Mouse (Mus musculus) retina, postnatal 1 day (tissue): ENCODE data around the gene Ttll4.

Source experiments
- DNase-seq: peaks from one replicate; pipeline ENCODE4 v3.0.0-alpha.2; 2012

The Ttll4 gene

DNA sequence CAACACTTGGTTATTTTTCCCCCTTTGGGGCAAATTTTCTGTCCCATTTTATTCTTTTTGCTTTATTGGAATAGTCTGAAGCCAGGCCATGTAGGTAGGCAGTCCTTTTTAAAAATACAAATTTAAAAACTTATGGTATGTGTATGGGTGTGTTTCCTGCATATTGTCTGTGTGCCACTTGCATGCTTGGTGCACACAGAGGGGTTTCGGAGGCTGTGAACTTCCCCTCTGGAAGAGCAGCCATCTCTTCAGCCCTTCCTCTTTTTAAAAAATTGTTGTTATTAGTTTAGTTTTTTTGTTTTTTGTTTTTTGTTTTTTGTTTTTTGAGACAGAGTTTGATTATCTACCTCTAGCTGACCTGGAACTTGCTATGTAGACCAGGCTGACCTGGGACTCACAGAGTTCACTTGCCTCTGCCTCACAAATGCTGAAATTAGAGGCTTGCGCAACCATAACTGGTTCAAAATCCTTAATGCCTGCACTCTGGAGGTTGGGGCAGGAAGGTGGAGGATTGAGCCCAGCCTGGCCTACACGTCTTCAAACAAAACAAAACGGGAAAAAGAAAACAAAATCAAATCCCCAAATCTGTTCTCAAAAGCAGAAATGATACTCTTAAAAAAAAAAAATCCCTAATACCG is 51.0 kb downstream of the Ttll4 start:
- no peak for DNase-seq

DNA sequence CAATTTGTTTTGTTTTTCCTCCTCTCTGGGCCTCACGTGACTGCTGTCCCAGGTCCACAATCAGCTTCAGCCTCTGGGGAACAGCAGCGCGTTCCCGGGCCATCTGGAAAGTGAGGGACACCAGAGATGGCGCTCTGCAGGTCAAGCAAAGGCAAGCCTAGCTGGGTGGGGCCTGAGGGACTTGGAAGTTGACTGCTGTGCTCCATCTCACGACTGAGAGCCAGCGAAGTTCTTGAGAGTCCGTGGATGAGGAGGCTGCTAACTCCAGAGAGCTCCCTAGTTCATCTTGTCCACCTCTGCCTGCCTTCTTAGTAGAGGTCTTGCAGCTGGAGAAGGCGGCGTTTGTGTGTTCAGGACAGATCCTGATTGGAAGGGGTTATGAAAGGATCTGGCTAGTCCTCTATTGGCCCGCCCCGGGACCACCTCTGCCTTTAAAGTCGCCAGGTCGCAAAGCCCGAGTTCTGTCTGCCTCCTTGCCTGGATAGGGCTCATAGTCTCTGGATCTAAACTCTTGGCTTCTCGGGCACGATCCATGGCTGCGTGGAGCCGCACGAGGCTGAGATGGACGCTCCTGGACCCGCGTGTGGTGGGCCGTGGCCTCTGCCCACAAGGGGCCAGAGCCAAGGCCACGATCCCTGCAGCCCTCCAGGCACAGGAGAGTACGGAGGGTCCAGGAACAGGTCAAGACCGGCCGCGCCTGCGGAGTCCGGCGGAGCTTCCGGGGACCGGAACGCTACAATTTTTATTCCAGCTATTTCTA is 51.7 kb downstream of the Ttll4 start, which contains the start of gene Cyp27a1:
TSS of gene Cyp27a1 (plus strand) at position 476 of the 760 bp plus-strand sequence.
- peak; percentile 69 for DNase-seq

DNA sequence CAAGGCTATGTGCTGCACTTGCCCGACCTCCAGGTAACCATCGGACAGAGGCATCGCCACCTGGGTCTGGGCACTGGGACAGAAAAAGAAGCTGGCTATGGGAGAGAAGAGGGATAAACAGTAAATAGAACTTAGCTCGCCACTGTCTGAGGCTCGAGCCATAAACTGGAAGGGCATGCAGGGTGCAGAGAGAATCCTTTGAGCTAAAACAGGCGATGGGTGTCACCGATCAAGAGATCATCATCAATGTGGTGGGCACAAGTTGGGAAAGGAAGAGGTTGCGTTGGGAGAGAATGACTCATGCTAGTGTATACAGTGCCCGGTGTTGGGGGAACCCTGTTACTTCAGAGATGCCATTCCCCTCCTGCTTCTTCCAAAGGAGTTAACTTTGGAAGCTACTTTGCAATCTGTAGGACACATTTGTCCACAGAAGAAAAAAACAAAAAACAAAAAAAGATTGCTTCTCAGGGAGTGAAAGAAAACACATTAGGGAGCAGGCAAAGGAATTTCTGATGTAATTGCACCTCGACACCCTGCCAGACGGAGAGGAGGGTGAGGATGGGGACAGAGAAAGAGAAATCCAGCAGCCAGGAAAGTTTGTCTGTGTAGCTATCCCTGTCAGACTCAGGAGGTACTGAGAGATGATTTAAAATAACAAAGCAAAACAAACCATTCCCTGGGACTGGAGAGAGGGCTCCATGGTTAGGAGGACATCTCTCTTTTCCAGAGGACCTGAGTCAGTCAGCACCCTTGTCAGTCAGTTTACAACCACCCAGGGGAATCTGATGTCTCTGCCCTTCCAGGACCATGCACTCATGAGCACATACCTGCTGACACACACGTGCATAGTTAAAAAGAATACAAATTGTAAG is 52.5 kb downstream of the Ttll4 start:
- DNase-seq, result no peak

DNA sequence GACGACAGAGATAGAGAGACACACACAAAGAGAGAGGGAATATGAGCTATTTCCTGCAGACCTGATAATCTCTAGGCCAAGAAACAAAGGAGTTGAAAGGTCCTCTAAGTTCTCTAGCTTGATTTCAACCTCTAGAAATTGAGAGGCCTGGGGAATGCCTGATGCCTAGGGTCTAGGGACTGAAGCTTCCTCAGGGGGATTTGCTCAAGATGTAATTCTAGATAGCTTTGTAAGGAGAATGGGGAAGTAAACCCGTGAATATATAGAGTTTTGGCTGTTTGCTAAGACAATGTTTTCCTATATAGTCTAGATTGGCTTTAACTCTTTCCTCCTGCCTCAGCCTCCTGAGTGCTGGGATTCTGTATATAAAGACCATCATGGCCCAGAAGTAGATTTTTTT is 53.4 kb downstream of the Ttll4 start:
- DNase-seq, result no peak

DNA sequence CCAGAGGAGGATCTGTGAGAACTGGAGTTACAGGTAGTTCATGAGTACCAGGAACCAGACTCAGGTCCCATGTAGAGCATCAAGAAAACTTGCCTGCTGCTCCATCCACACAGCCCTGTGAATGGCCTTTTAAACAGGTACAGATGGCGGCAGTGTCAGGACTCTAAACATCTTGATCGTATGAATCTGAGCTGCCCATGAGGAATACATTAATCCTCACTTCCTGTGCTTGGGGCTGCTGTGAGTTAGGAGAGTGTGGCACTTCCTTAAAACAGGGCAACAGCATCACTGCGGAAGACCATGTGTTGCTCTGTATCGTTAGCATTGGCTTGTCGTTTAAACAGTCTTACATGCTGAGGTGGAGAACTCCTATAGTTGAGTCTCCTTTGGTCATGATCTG is 53.9 kb downstream of the Ttll4 start:
- DNase-seq, result no peak

DNA sequence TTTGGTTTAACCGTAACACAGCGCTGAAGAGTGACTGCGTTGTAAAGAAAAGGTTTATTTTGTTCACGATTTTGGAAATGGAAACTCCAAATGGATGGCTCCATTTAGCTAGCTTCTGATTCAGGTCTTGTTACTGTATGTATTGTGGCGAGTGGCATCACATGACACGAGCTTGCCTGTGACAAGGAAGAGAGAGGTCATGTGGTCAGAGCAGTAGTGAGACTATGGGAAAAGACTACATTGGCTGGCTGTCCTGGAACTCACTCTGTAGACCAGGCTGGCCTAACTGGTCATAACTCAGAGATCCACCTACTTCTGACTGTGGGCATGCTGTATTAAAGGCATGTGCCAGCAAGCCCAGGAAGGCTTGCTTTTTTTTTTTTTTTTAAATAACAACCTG is 54.3 kb downstream of the Ttll4 start:
- DNase-seq, result no peak

DNA sequence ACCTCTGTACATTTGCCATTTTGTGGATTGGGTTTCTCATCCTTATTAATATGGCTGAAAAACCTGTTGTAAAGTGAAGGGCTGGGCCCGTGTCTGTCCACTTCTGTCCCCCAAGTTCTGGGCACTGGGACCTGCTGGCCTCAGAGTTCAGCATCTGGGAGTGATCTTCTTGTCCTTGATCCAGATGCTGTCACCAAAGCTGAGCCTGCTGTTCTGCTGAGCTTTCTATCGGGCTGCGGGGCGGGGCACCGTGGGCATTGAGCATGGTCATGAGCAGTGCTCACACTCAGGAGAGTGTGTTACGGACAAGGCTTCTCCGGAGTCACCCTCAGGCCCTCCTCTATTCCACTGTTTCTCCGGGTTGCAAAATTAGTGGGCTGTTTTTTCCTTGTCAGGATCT is 56.6 kb downstream of the Ttll4 start:
- no peak for DNase-seq

DNA sequence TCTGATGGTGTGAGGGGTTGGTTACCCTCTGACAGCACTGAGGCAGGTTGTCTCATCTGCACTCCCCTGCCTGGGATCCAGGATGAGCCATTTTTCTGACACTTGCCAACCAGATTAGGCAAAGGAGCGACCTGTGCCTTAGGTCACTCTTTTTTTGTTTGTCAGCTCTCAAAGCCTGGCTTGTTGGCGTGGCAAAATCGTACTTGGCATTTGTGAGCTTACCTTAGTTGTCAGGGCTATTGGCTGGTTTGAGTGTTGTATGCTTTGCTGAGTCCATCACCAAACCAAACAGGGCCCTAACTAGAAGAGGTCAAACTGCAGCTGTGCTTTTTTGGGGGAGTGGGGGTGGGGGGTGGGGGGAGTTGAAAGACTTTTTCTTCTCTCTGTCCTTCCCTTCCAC is 57.7 kb downstream of the Ttll4 start:
- no peak for DNase-seq

DNA sequence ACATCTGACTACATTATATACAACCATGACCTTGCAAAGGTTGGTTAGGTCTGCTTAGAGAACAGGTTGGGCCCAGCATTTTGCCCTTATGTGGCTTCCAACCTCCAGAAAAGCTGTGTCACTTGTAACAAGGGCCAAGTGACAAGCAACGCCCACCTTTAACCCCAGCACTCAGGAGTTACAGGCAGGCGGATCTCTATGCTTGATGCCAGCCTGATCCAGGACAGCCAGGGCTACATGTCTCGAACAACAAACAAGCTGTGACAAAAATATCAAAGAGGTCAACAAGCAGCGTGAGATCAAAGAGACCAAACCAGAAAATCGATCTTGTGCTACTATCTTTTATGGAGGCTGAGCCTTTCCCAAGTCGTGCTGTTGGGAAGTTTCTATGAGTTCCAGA is 60.1 kb downstream of the Ttll4 start:
- no peak for DNase-seq

DNA sequence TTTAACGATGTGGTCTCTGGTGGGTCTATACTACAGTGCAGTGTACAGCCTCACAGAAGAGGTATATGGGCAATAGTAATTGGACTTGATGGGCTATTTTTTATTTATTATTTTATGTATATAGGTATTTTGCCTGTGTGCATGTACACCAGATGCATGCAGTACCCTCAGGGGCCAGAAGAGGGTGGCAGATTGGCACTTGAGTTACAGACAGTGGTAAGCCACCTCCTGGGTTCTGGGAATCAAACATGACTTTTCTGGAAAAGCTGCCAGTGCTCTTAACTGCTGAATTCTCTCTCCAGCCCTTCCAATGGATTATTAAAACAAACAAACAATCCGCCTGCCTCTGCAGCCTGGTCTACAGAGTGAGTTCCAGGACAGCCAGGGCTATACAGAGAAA is 62.2 kb downstream of the Ttll4 start:
- peak; percentile 31 for DNase-seq

DNA sequence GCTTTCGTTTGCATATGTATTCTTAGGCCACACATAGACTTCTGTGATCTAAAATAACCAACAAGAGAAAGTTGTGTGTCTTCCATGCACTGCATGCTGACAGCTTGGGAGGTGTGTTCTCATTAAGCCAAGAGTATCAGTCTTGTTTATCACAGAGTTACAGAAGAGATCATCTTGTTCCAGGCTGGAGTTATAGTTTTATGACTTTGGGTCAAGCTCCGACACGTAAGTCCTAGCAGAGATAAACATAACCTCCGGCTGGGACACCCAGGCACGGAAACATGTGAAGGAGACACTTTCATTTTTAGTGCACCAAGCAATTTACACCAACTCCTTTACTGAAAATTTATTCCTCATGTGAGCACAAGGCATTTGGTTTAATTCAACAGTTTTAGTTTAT is 64.6 kb downstream of the Ttll4 start:
- no peak for DNase-seq

DNA sequence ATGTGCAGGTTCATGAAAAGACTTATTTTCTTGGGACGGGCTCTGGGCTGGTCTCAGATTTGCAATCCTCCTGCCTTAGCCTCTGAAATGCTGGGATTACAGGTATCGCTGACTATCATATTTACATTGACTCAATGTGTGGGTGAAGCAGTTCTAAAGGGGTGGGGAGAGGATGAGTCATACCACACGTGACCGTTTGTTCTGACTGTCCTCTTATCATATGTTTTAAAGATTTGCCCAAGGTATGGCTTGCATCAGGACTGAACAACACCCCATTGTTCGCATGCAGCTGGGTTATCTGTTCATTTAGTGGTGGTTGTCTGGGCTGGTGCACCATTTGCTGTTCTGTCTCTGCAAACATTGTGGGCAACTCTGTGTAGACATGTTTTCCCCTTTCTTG is 65.1 kb downstream of the Ttll4 start:
- DNase-seq, result no peak

DNA sequence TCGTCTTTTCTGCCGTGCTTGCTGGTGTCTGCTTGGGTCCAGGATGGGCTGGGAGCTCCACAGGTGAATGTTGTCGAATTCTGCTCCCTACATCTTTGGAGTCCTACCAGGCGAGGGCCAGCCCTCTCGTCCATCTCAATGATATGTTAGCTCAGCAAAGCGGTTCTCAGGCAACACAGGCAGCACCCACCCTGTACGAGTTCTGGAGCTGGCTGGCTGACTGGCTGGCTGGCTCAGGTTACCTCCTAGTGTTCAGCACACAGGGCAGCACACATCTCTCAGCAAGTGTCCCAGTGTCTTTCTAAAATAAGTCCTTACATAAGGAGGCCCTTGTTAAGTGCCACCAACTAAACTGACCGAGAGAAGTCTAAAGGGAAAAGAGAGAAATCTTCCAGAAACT is 66.9 kb downstream of the Ttll4 start:
- no peak for DNase-seq

DNA sequence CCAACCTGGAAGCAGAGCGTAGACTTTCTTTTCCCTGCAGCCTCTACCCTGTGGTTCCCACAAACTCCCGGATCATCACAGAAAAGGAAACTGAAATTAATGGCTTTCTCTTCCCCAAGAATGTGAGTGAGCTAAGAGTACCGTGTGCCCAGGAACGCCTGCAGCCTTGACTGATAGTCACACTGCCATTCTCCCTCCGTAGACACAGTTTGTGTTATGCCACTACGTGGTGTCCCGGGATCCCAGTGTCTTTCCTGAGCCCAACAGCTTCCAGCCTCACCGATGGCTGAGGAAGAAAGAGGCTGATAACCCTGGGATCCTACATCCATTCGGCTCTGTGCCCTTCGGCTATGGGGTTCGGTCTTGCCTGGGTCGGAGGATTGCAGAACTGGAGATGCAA is 75.4 kb downstream of the Ttll4 start:
- DNase-seq, result no peak

DNA sequence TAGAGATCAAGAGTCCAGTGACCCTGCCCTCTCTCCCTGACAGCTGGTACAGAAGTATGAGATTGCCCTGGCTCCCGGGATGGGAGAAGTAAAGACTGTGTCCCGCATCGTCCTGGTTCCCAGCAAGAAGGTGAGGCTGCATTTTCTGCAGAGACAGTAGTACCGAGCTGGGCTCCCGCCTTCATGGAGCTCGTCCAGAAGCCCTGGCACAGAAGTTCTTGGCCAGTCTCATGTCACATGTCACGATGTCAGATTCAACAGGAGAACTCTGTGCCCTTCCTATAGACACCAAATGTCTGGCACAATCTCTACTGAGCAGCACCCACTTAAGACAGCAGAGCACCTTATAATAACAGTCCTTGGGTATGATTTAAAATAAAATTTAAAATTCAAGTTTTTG is 76.0 kb downstream of the Ttll4 start:
- DNase-seq, result no peak

DNA sequence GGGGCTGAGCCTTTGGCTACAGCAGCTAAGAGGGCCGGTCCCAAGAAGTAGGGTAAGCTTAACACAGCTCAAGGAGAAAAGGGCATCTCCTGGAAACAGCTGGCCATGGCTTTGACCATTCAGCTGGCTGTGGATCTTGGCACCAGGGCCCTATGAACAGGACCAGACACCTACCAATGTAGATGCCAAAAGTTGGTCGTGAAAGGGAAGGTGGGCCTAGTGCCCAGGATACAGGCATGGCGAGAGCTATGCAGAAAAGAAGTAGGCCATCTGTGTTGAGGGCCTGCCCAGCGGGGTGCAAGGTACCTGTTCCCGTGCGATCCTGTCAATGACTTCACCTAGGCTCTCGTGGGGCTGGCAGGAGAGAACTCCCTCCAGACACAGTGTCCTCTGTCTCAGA is 79.3 kb downstream of the Ttll4 start:
- no peak for DNase-seq

DNA sequence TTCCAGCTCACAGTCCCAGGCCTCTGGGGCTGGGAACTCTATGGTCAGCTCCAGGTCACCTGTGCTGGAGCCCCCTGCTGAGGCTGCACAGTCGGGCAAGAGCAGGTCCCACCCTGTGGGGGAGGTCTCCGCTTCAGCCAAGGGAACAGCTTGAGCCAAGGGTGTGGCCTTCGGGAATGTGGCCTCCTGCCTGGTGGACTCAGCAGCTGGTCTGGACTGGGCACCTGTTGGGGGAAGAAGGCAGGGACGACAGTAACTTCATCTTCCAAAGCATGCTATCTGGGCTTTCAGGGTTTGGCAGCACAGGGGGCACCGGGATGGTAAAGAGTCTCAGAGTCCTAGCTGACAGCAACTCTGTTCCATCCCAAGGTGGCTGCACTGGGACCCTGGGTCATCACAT is 85.8 kb downstream of the Ttll4 start:
- no peak for DNase-seq

DNA sequence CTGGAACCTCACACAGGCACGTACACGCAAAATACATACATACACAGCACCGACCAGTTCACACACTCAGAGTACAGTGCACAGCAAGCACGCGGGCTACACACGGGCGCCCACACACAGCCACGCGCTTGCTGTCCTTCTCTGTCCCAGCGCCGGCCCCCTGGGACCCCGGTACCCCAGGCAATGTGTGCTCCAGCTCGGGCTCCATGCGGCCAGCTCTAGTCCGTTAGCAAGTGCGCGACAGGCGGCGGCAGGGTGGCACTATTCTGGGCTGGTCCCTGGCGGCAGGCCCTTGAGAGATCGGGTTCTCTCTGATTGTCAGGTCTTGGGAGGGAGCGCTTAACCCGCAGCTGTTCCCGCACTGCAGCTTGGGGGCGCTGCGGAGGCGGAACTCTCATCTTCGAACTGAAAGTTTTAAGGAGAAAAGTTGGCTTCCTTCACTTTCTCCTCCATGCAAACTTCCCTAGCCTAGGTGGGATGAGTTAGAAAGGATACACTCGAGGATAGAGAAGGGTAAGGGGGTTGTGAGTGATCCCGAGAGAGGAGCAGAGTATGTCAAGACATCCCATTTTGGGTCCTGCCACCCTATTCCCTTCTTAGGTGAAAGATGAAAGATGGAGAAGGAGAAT is 87.2 kb downstream of the Ttll4 start, which contains the start of gene Prkag3:
TSS of gene Prkag3 (minus strand) at position 579 of the 629 bp plus-strand sequence.
- DNase-seq, result peak; percentile 71

DNA sequence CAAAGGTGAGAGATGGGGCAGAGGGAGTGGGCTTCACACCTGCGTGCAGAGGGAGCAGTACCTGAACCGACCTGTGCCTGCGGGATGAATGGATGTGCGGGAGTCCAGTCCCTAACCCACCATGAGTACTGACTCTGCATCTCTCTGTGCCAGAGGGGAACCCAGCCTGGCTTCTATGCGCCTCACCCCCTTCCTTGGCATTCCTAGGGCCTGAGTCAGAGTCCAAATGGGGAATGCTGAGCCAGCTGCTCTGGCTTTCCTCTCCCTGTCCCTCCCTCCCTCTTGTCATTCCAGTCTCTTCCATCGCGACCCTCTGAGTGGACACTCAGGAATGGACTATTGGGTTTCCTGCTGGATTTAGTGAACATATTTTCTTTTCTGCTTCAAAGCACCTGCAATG is 87.8 kb downstream of the Ttll4 start:
- peak; percentile 17 for DNase-seq

DNA sequence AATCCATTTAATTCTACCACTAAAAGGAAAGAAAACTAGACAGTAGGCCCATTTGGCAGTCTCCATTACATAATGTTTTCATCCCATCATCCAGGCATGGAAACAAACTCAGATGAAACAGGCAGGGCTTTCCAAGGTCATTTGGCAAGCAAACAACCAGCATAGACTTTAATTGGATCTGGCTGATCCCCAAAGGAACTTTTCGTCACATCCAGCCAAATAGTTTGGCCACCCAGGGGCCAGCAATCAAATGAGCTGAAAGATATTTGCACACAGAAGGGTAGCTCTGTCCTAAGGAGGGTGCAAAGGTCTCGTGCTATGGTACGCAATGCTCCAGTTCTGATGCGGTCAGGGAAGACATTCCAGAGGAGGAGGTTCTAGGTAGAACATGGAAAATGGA is 89.1 kb downstream of the Ttll4 start:
- peak; percentile 18 for DNase-seq

DNA sequence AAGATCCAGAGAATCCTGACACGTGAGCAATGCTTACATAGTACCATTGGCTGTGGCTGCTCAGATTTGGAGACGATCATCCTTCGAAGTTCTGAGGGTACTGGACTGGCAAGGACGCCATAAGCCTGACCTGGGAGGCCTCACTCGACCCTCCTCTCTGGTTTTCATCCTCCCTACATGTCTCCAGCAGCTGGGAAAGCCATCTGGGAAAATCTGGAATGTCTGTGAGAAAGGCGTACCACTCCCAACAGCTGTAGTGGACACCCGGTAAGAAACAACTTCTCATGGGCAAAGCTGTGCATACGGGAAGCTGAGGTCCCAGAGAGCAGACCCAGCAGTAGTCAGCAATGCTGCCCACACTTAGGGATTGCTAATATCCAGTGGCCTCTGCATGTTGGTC is 90.6 kb downstream of the Ttll4 start:
- no peak for DNase-seq

DNA sequence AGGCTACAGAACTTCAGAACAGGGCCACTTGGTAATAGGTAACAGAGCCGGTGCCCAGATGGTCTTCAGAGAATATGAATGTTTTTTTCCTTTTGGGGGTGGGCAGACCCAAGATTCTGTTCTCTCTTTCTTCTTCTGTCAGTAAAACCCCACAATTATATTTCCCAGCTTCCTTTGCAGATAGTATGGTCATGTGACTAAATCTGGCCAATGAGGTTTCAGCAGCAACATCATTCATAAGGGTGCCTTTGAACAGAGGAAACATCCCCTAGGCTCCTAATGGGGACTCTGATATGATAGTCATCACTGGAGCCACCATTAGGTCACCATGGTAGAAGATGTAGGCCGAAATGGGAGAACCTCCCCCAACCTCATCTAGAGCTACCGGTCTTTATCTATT is 91.3 kb downstream of the Ttll4 start:
- no peak for DNase-seq
